Mouse (Mus musculus) cerebellum, adult 2 months (tissue): ENCODE data around the gene Megf11.

Experiments used
- CTCF ChIP-seq: fragments of 200-500 bp; IDR thresholded peaks from 2 replicates; pipeline ENCODE4 v1.5.1; 2011; ENCODE audit warnings: low read depth, mild to moderate bottlenecking, control low read depth, low read length, moderate library complexity, borderline replicate concordance; ENCODE audit not compliant: insufficient read depth
- POLR2A ChIP-seq: fragments of 200-500 bp; IDR thresholded peaks from 2 replicates; pipeline ENCODE4 v1.6.1; 2011; ENCODE audit warnings: low read length, control low read depth, borderline replicate concordance; ENCODE audit not compliant: insufficient read depth

GRCm38 (mm10) chr9:64519921-64520746, 134.7 kb downstream of the Megf11 start:
- no peak for TF ChIP-seq CTCF
- no peak for TF ChIP-seq POLR2A
